Mouse (Mus musculus): ENCODE results near the gene Gdi2. TPM values are rescaled to one million over a fixed set of nuclear protein-coding genes. Genes with fewer than 3 reads are reported as not detected.
"Not testable (repeated sequence)": the region's sequence is repeated elsewhere in the genome, so short reads cannot be mapped to it uniquely, and the experiment has no call there.

The Gdi2 gene
- polyA plus RNA-seq (2015; fragmentation: Nextera tagmentation; extraction: Ambion mirVana), result 439 and 440 TPM in 2 replicates

DNA sequence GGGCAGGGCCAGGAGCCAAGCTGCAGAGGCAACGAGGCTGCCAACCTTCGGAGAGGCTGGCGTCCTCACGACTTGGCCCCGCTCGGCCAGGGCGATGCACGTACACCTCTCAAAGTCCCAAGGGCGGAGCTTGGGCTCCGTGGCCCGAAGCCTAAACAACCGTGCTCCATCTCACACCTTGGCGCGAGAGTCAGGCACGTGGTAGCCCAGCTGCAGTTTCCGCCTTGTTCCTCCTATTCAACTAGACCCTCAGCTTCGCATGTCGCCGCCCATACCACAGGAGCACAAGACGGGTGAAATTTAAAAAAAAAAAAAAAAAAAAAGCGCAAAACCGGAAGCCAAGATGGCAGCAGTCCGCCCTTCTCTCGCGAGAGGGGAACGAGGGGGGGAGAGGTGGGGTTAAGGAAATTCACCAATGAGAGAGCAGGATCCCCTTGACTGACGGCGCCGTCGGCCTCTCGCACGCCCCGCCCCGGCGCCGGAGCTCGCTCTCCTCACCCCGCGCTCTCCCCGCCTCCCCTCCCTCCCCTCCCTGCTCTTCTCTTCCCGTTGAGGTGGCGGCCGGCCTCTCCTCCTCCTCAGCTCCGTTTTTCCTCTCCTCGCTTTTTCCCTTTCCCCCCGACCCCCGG, at the start of gene Gdi2:
Gene Gdi2, plus strand, starts transcription at position 470 of the 629 bp plus-strand sequence.
- no peaks in the 10 kb centered on the region for H3K9me3 ChIP-seq
- peak within 1 kb of the TSS; percentile 74 for H3K4me2 ChIP-seq
- H3K27ac ChIP-seq, result peak within 1 kb of the TSS; percentile 100
- H3K27me3 ChIP-seq, result no peaks in the 10 kb centered on the region
- ATAC-seq (ENCODE audit: borderline replicate concordance, extremely low read depth, low FRiP score, low TSS enrichment), result peak; percentile 98
- H3K4me3 ChIP-seq, result peak within 1 kb of the TSS; percentile 98
- H3K36me3 ChIP-seq, result no peaks in the 10 kb centered on the region
- H3K4me1 ChIP-seq, result peaks cover 31% of the 10 kb centered on the region
- peak within 1 kb of the TSS; percentile 97 for H3K9ac ChIP-seq
- under 1% methylated on average over 37 of the region's 47 CpGs for WGBS

DNA sequence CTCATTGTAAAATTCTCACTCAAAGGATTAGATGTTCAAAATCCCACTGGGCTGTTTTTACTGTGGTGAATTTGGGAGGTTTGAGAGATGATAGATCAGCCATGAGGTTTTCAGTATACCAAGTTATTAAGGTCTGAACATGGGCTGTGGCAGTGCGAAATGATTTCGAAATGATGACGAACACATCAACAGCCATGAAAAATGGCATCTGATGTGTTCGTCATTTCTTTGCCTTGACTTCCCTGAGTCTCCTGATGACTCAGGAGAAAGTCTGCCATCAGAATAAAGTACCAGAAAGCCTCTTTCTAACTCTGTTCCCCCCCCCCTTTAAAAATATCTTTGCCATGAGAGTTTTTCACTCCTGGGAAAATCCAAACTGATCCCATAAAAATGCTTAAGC, 42.3 kb upstream of the Gdi2 start:
- WGBS, result 84% methylated on average over 4 of the region's 4 CpGs
- no peak for ATAC-seq (ENCODE audit: borderline replicate concordance, extremely low read depth, low FRiP score, low TSS enrichment)

DNA sequence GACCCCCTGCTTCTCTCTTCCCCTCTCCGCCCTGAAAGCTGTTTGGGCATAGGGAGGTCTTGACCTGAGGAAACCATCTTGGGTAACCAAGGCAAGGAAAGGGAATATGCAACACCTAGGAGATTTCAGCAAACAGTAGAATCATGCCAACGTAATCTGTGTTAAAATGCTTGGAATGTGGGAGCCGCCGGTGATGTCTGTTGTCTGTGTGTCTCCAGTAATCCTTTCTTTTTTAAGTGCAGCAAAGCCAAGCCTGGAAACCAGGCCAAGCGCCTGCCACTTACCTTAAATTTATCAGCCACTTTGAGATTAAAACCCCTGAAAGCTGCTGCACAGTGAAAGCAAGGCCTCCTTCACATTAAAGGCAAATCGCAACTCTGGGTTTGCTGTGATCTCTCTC, 36.8 kb upstream of the Gdi2 start:
- not testable (repeated sequence) for ATAC-seq (ENCODE audit: borderline replicate concordance, extremely low read depth, low FRiP score, low TSS enrichment); H3K36me3 ChIP-seq; H3K27ac ChIP-seq; H3K4me3 ChIP-seq; H3K4me2 ChIP-seq; H3K9me3 ChIP-seq; H3K4me1 ChIP-seq; H3K27me3 ChIP-seq; H3K9ac ChIP-seq
- WGBS, result 47% methylated on average over 6 of the region's 6 CpGs

More for the DNA sequence above, 42.3 kb upstream of the Gdi2 start:
- Histone ChIP-seq H3K9me3 (no peaks in the 10 kb centered on the region), H3K4me2 (no peak overlapping the region), H3K4me1 (no peaks in the 10 kb centered on the region), H3K9ac (no peak overlapping the region), H3K4me3 (no peak overlapping the region), H3K36me3 (no peaks in the 10 kb centered on the region), H3K27me3 (no peaks in the 10 kb centered on the region), H3K27ac (no peak overlapping the region)

DNA sequence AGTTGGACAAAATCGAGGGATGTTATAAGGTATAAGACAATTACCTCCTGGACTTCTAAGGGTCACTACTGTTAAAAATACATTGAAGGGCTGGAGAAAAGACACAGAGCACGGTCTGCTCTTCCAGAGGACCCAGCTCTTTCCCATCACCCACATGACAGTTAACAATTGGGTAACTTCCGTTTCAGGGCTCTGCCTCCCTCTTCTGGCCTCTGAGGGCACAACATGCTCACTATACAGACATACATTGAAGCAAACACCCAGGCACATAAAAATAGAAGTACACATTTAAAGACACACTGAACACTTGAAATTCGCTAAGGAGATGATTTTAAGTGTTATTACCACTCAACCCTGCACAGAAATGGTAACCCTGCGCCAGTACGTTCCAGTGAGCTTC, 22.5 kb upstream of the Gdi2 start:
- not testable (repeated sequence) for ATAC-seq (ENCODE audit: borderline replicate concordance, extremely low read depth, low FRiP score, low TSS enrichment); H3K36me3 ChIP-seq; H3K27me3 ChIP-seq; H3K4me3 ChIP-seq; H3K4me2 ChIP-seq; H3K9ac ChIP-seq; H3K9me3 ChIP-seq; H3K27ac ChIP-seq; H3K4me1 ChIP-seq
- whole genome bisulfite sequencing, result 70% methylated on average over 6 of the region's 6 CpGs

DNA sequence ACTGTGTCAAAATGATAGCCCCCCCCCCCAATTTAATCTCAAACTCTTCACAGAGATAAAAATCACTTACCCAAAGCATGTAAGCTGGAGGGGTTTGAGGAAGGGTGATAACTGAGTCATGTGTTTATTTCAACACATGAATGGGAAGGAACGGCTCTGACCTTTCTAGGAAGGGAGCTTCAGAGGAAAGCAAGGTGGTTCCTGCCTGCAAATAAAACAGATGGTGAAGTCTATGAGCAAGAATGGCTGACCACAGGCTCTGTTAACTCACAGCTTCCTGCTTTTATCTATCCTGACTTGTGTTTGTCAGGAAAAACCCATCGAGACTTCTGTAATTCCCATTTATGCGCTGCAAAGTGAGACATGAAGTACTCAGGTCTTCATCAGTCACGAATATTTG, 18.5 kb upstream of the Gdi2 start:
- not testable (repeated sequence) for H3K4me3 ChIP-seq; H3K36me3 ChIP-seq; H3K9ac ChIP-seq; H3K4me2 ChIP-seq; H3K27ac ChIP-seq; ATAC-seq (ENCODE audit: borderline replicate concordance, extremely low read depth, low FRiP score, low TSS enrichment); H3K27me3 ChIP-seq; H3K9me3 ChIP-seq; H3K4me1 ChIP-seq
- 57% methylated on average over 3 of the region's 4 CpGs for WGBS

DNA sequence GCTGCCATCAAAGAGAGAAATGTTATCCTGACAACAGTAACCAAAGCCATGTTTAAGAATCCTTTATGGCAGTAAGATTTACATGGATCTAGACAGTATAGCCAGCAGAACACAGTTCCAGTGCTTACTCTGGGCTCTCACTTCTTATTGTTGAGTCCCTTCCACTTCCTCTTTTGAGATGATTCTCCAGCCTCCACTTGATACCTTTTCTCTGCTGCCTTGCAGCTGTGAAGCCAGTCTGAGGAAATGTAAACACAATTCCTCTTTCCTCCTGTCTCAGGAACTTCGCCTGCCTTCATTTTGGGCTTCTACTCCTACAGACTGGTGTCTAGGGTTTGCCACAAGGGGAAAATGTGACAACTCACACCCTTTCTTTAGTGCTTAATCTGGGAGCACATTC, 17.9 kb upstream of the Gdi2 start:
- not testable (repeated sequence) for H3K4me1 ChIP-seq; H3K9ac ChIP-seq; ATAC-seq (ENCODE audit: borderline replicate concordance, extremely low read depth, low FRiP score, low TSS enrichment); H3K36me3 ChIP-seq; H3K27me3 ChIP-seq; H3K4me3 ChIP-seq; H3K9me3 ChIP-seq; H3K4me2 ChIP-seq; H3K27ac ChIP-seq
- 6% methylated on average over 1 of the region's 1 CpGs for WGBS

DNA sequence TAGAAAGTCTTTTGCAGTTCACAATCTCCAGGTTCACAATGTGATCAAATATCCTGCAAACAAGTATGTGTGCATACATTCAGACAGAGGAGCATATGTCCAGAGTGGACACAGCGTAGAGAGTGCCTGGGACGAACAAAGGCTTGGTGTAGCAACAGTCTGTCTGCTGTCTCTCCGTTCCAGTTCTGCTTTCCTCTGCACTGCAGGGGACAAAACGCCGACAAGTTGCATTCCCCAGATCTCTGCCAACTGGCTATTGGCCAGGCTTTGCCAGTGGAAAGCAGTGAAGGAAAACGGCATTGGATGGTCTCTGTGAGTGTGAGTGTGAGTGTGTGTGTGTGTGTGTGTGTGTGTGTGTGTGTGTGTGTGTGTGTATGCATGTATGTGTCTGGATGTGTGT, 14.4 kb upstream of the Gdi2 start:
- 23% methylated on average over 6 of the region's 6 CpGs for WGBS
- Histone ChIP-seq H3K36me3 (no peaks in the 10 kb centered on the region), H3K9ac (no peak overlapping the region), H3K27me3 (no peaks in the 10 kb centered on the region), H3K9me3 (no peaks in the 10 kb centered on the region), H3K27ac (no peak overlapping the region), H3K4me3 (no peak overlapping the region), H3K4me2 (0 out of 2 replicates have a peak overlapping the region, but pooled peaks have one; percentile 2), H3K4me1 (no peaks in the 10 kb centered on the region; the same call in 1 of the 2 replicates)
- no peak for ATAC-seq (ENCODE audit: borderline replicate concordance, extremely low read depth, low FRiP score, low TSS enrichment)

DNA sequence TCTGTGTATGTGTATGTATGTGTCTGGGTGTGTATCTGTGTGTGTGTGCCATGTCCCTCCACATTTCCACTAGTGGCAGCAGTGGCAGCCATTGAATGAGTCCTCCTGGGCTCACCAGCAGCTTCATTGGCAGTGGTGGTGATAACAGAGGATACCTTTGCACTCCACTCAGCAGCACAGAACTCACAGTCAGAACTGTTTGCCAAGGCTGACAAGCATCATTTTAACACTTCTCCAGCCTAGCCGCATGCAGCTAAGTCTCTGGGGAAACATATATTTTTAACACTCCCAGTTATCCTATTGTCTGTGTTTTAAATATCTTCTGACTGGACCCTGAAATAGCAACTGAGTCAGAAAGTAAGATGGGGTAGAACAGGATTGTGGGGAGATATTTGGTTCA, 13.9 kb upstream of the Gdi2 start:
- H3K36me3 ChIP-seq, result no peaks in the 10 kb centered on the region
- no peak overlapping the region for H3K4me3 ChIP-seq
- ATAC-seq (ENCODE audit: borderline replicate concordance, extremely low read depth, low FRiP score, low TSS enrichment), result no peak
- WGBS, result 60% methylated on average over 1 of the region's 1 CpGs
- H3K9me3 ChIP-seq, result no peaks in the 10 kb centered on the region
- H3K9ac ChIP-seq, result no peak overlapping the region
- no peak overlapping the region for H3K27ac ChIP-seq
- no peak overlapping the region for H3K4me2 ChIP-seq
- no peaks in the 10 kb centered on the region for H3K27me3 ChIP-seq
- H3K4me1 ChIP-seq, result no peaks in the 10 kb centered on the region; the same call in 1 of the 2 replicates

DNA sequence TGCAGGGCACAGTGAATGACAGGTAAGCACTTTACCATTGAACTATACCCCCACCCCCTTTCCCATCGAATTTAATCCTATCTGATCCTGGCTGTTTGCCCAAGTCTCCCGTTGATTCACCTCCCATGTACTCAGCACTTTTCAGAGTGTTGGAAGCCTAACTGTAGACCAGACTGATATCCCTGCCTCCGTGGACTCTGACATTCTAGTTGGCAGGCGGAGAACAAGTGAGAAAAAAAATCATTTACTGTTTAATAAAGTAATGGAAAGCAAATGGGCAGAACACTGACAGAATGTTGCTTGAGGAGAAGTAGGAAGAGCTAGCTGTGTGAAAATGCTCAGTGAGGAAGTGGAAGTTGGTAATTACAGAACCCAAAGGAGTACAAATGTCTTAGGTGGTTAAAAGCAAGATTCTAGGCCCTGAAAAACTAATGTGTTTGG, 12.2 kb upstream of the Gdi2 start:
- no peak overlapping the region for H3K27ac ChIP-seq
- no peaks in the 10 kb centered on the region for H3K36me3 ChIP-seq
- H3K9me3 ChIP-seq, result no peaks in the 10 kb centered on the region
- no peak overlapping the region for H3K9ac ChIP-seq
- H3K4me1 ChIP-seq, result no peaks in the 10 kb centered on the region; the same call in 1 of the 2 replicates
- no peak overlapping the region for H3K4me3 ChIP-seq
- H3K27me3 ChIP-seq, result no peaks in the 10 kb centered on the region
- no peak for ATAC-seq (ENCODE audit: borderline replicate concordance, extremely low read depth, low FRiP score, low TSS enrichment)
- WGBS, result 42% methylated on average over 4 of the region's 4 CpGs
- H3K4me2 ChIP-seq, result no peak overlapping the region

DNA sequence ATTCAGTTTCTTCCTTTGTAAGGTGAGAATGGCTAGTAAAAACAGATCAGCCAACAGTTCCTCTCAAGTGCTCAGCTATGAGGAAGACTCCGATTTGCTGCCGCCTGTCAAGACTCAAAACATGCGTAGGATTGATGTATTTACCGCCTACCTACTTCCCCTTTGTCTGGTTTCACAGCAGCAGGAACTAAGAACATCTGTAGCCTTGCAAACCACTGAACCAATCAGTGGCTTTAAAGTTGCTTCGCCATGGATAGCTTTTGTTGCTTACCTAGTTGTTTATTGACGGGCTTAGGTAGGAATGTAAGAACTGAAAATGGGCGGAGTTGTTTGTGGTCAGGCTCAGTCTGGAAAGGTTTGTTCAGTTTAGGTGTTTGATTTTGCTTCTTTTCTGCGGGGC, 11.5 kb upstream of the Gdi2 start:
- Histone ChIP-seq H3K4me1 (no peaks in the 10 kb centered on the region; the same call in 1 of the 2 replicates), H3K27me3 (no peaks in the 10 kb centered on the region), H3K4me2 (no peak overlapping the region), H3K9me3 (no peaks in the 10 kb centered on the region), H3K9ac (no peak overlapping the region), H3K36me3 (no peaks in the 10 kb centered on the region), H3K27ac (no peak overlapping the region), H3K4me3 (no peak overlapping the region)
- no peak for ATAC-seq (ENCODE audit: borderline replicate concordance, extremely low read depth, low FRiP score, low TSS enrichment)
- WGBS, result 72% methylated on average over 8 of the region's 8 CpGs

DNA sequence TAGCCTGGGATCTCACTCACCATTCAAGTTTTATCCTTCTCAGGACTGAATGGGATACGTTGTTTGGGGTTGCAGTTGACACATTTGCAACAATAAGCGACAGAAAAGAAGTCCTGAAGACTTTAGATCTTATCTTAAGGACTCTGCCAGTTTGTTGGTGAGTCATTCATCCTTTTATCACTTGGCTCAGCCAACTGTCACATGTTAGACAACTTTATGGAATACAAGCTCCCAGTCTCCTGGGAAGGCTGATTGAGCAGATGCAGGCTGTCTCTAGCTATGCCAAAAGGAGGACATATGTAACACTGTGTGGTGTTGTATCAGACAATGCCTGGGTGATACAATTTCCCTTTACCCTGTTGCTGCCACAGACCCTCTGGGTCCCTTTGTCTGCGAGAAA, 7.4 kb upstream of the Gdi2 start:
- WGBS, result 45% methylated on average over 3 of the region's 3 CpGs
- ATAC-seq (ENCODE audit: borderline replicate concordance, extremely low read depth, low FRiP score, low TSS enrichment), result no peak

DNA sequence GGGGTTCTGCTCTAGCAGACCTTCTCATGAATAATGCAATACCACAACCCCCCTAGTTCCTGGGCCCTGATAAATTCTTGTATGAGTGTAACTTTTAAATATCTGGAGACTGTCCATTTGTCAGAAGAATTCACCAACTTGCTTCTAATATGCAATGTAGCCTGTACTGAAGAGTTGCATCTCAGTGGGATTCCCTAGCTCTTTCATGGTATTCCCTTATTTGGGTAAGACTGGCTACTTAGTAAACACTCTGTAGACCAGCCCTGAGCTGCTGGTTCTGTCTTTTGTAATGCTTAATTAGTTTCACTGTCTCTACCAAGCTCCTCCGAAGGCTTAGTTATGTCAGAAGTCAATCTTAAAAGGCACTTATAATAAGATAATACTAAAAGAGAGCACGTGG, 6.7 kb upstream of the Gdi2 start:
- not testable (repeated sequence) for H3K9ac ChIP-seq; ATAC-seq (ENCODE audit: borderline replicate concordance, extremely low read depth, low FRiP score, low TSS enrichment); H3K9me3 ChIP-seq; H3K27me3 ChIP-seq; H3K36me3 ChIP-seq; H3K4me2 ChIP-seq; H3K4me3 ChIP-seq; H3K27ac ChIP-seq; H3K4me1 ChIP-seq
- WGBS, result 81% methylated on average over 2 of the region's 2 CpGs

More for the DNA sequence above, 7.4 kb upstream of the Gdi2 start:
- Histone ChIP-seq H3K9me3 (no peaks in the 10 kb centered on the region), H3K27me3 (no peaks in the 10 kb centered on the region), H3K4me3 (no peak overlapping the region), H3K4me2 (no peak overlapping the region), H3K36me3 (no peaks in the 10 kb centered on the region), H3K4me1 (no peaks in the 10 kb centered on the region), H3K27ac (no peak overlapping the region), H3K9ac (no peak overlapping the region)
